Mouse (Mus musculus): Measurements from ENCODE around the gene Tob1.

Gene Tob1

DNA sequence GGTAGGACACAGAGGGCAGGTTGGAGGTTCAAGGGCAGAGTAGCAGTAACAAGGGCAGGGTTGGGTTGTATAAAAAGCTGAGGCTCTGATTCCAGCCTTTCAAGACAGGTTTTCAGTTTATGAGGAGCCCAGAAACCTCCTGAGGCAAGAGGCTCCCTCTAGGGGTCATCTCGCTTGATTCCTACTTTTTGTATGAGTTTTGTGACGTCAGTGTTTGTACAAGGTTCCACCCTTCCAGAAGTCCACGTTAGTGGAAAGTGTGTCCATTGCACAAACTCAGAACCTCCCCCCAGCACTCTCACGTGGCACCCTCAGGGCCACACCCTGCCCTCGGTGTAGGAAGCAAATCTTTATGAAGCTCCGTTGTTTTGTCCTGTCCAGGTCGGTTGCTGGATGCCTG lies 14.7 kb downstream of the Tob1 start:
- ATAC-seq (ENCODE audit: insufficient number of reproducible peaks, low FRiP score, low TSS enrichment): no peak

GRCm38 (mm10) chr11:94228416-94228815 lies 17.2 kb downstream of the Tob1 start:
- ATAC-seq (ENCODE audit: insufficient number of reproducible peaks, low FRiP score, low TSS enrichment): no peak

DNA sequence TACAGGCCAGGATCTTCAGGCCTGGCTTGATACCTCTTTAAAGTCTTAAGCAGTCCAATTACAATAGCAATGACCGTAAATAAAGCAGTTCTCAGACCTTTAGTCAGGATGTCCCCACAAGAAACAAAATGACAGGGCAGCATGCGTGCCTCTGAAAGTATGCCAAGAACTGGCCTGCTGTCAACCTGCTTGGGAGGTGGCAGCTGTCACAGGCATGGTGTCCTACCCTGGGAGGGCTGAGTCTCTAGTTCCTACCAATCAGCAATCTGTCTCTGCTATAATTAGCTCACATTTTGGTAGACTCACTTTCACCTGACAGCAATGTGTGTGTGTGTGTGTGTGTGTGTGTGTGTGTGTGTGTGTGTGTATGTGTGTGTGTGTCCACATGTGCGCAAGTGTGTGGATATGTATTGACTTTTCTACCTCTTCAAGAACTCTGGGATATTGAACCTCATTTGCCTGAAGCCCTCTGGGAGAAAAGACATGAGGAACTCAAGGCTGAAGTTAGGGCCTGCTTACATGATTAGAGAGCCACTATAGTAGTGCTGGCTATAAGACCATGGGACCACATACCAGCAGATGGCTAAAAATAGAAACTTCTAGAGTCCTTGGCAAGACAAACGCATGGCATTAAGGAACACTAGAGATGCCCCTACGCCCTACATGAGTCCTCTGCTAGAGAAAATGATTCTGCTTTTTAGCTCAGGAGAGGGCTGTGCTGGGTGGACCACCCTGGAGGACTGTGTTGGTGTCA lies 18.1 kb downstream of the Tob1 start:
- peak; percentile 50; the same call in 1 of the 2 replicates for ATAC-seq (ENCODE audit: insufficient number of reproducible peaks, low FRiP score, low TSS enrichment)

DNA sequence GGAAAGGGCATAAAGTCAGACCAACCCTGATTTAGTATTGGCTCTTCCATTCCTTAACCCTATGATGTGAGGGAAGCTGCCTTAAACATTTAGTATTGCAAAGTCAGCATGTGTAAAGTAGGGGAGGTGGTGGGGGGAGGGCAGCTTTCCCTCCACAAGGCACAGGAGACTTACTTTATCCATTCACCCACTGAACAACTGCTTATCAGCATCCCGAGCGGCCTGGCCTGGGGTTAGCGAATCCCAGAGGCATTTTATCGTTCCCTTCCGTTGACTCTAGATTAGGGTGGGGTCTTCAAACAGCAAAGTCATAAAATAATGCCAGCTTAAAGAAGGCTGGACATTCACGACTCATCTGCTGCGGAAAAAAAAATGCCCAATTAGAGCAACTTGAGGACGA lies 19.0 kb downstream of the Tob1 start:
- no peak for ATAC-seq (ENCODE audit: insufficient number of reproducible peaks, low FRiP score, low TSS enrichment)

- ATAC-seq (ENCODE audit: insufficient number of reproducible peaks, low FRiP score, low TSS enrichment): no peak
Observed at GRCm38 (mm10) chr11:94231821-94232552, 20.7 kb downstream of the Tob1 start.

DNA sequence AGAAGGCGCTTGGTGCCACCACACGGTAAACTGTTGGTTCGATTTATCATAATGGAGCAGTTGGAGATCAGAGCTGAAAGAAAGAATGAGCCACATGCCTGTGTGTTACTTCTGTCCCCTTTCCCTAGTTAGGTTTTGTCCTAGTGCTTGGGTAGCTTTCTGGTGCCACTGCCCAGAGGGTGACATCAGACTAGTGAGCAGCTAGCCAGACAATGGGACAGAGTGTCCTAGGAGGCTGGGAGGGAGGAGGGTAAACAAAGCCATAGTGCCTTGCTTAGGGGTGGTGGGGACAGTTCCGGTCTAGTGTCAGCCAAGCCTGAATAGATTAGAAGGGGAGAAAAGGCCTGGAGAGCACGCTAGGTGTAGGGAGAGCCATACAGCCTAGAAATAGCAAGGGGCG lies 22.2 kb downstream of the Tob1 start:
- no peak for ATAC-seq (ENCODE audit: insufficient number of reproducible peaks, low FRiP score, low TSS enrichment)

DNA sequence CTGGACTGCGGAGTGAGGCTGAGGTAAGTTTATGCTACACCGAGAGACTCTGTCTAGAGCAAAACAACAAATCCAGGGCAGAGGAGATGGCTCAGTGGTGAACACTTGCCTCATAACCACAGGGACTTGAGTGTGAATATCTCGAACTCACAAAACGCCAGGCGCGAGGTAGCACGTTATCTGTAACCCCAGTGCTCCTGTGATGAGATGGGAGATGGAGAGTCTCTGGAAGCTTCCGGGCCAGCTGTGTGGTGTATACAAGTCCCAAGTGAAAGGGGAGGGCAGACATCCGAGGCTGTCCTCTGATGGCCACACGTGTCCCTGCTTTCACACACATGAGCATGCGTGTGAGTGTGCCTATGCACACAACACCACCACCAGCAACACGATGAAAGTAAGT lies 23.1 kb downstream of the Tob1 start:
- no peak for ATAC-seq (ENCODE audit: insufficient number of reproducible peaks, low FRiP score, low TSS enrichment)

DNA sequence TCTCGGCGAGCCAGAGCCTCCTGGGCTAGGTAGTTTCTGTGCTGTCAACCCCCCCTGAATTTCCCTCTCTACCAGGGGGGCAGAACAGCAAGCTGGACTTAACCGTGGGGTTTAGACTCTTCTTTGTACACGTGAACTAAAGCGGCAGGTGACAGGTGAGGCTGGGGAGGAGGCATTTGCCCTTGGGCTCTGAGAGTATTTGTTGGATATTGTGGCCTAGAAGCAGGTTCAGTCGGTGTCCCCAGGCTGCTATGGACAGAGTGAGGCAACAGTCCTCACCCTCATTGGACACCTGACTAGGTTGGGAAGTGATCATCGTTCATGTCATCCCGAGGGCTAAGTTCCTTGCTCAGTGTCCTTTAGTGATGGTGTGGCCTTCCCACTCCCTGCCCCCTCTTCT lies 23.6 kb downstream of the Tob1 start:
- ATAC-seq (ENCODE audit: insufficient number of reproducible peaks, low FRiP score, low TSS enrichment): no peak

DNA sequence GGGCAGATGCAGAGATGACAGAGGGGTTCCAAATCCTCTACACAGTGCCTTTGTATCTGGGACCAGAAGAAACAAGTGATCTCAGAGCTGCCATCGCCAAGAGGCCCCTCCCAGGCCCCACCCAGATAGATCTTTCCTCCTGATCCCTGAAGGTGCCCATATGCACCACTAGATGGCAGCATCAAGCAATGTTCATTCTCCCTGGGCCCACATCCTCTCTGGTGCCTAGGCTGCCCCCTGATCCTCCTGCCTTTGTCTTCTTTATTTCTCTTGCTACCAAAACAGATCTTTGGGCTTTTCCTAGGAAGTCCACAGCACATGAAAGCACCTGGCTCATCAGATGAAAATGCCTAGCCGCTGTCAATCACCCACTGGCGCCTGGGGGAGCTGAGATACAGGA lies 24.8 kb downstream of the Tob1 start:
- peak; percentile 78 for ATAC-seq (ENCODE audit: insufficient number of reproducible peaks, low FRiP score, low TSS enrichment)

DNA sequence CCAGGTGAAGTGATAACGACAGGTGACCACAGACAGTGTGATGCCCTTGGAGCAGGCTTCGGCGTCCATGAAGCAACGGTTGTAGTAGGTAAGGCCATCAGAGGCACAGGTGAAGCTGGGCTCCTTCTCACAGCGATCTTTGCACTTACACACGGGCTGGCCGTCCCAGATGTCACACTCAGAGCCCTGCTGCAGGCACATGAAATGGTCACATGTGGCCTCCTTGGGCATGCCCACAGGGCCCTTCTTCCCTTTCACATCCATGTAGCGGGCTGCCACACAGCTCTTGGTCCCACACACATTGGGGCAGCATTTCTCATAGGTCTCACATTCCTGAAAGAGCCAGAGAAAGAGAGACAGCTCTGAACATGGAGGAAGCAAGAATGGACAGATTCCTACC lies 27.5 kb downstream of the Tob1 start:
- ATAC-seq (ENCODE audit: insufficient number of reproducible peaks, low FRiP score, low TSS enrichment): no peak

DNA sequence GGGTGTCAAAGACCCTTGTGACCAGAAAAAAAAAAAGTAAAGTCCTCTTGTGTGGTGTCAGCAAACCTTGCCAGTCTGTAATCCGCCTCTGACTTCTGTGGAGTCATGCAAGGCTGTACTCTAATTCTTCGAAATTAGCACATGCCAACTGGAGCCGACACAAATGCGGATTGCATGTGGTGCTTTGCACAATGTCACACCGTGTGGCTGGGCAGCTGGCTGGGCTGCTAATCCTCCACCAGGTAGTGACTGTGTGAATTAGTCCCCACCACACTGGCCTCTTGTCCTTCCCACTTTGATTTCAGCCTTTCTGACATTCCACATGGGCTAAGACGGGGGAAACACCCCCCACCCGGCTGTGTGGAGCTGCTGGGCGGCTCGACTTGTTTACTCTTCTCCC lies 28.5 kb downstream of the Tob1 start:
- no peak for ATAC-seq (ENCODE audit: insufficient number of reproducible peaks, low FRiP score, low TSS enrichment)

DNA sequence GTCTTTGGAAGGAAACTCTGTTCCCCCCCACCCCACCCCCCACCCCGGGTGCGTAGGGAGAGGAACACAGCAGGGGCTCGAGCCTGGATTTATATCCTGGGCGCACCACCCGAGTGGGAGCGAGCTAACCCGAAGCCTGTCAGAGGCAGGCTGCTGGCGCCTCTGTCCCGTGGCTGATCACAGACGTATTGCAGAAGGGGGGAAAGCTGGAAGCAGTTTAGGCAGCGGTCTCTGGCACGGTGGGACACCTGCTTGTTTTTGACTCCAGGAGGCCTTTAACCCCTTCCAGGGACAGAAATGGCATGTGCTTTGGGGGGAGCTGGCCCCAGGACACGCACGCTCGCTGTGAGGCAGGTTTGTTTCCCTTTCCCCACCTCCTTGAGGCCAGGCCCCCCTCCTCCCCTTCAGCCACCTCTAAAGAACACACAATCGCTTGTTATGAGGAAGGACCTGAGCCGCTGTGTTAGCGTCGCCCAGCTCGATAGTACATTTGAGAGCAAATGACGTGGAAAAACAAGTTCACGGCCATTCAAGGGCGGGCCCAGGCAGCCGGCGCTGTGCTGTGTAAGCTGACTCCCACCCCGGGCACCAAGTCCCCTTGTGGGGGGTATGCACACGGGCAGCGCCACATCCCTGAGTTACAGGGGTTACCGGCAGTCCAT lies 31.6 kb downstream of the Tob1 start:
- ATAC-seq (ENCODE audit: insufficient number of reproducible peaks, low FRiP score, low TSS enrichment): no peak

DNA sequence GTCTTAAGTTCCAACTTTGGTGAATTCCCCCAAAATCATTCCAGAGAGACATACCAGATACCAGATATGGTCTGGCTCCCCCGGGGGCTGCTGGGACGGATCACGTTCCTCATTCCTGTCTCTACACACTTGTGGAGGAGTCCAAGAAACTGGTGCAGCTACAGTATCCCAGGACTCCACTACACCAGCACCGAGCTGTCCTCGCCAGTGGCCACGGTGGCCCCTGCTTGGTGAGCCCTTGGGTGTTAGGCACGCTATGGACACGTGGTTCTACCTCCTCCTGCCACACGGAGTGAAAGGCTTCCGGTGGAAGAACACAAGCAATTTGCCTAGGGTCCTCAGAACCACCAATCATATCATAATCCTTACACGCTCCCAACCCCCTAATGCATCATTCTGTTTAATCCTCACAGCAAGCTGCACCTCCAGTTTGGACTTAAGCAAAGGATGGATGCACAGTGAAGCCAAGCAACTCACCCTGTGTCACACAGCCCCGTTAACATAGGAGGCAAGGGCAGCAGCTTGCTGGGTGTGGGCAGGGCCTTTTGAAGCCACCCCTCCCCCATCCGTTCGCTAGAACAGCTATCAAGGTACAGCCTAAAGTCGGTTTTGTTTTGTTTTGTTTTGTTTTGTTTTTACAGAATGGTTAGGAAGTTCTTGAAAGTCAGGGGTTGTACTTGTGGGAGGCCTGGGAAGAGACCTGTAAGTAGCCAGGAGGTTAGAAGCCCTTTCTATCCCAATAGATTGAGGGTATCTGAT lies 32.3 kb downstream of the Tob1 start:
- ATAC-seq (ENCODE audit: insufficient number of reproducible peaks, low FRiP score, low TSS enrichment): no peak

- no peak for ATAC-seq (ENCODE audit: insufficient number of reproducible peaks, low FRiP score, low TSS enrichment)
Observed at GRCm38 (mm10) chr11:94244385-94244784, 33.1 kb downstream of the Tob1 start.

- ATAC-seq (ENCODE audit: insufficient number of reproducible peaks, low FRiP score, low TSS enrichment): no peak
Observed at GRCm38 (mm10) chr11:94245955-94246788, 34.9 kb downstream of the Tob1 start, which contains the start of gene Wfikkn2. Gene Wfikkn2, minus strand, starts transcription at chr11:94246005.

DNA sequence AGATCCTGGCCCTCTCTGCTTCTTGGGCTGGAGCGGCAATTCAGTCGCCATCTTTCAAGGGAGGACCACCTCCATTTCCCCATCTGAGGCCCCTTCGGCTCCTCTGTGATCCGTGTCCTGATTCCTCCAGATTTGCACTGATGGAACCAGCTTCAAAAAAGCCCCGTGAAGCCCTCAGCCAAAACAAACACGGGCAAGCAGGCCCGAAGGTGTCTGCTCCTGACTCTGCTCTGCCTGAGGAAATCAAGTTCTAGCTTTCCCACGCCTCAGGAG lies 35.5 kb downstream of the Tob1 start:
- ATAC-seq (ENCODE audit: insufficient number of reproducible peaks, low FRiP score, low TSS enrichment): no peak

DNA sequence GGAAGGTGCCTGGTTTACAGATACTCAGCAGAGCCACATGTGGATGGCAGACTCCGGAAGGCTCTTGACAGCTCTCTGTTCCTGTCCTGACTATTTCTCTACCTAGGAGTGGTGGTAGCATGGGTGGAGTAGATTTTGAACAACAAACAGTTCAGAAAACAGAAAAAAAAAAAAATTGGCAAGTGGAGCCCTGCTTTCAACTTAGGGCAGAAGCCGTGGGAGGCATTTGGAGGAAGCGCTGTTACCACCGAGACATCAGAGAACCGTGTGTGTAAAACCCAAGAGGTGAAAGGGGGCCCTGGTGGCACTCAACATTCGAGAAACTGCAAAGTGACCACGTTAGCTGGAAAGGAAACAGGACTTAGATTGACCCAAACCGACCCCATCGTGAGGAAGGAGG lies 41.9 kb downstream of the Tob1 start:
- no peak for ATAC-seq (ENCODE audit: insufficient number of reproducible peaks, low FRiP score, low TSS enrichment)

DNA sequence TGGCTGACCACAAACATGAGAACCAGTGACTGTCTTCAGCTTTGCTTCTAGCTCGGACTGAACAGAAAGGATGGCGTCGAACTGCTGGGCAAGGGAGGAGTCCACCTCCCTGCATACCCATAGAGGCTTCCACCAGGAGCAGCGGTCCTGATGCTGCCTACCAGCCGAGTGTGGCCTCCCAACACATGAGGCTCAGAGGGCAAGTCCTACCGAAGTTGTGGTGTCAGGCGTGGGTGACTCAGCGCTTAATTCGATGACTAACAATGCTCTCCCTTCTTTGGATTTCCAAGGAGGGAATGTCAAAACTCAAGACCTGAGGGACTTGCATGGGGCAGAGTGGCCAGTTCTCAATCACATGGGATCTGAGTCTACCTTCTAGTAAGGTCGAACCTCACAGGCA lies 42.4 kb downstream of the Tob1 start:
- ATAC-seq (ENCODE audit: insufficient number of reproducible peaks, low FRiP score, low TSS enrichment): no peak

- ATAC-seq (ENCODE audit: insufficient number of reproducible peaks, low FRiP score, low TSS enrichment): no peak
Observed at GRCm38 (mm10) chr11:94255733-94256132, 44.5 kb downstream of the Tob1 start.

DNA sequence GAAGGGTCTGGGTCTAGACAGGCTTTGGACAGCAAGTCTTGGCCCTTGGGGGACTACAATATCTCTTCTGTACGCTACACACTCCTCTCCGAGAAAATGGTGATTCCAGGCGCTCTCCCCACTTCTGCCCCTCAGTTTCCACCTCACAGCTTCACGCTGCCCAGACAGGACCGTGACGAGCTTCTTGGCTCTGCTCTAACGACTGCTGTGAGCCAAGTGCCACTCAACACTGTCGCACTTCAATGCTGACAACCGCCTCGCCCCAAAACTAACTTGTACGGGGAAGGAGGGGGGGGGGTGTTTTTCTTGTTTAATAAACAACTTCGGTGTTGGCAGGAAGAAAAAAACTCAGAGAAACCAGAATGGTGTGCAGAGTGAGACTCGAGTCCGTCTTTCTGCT lies 46.7 kb downstream of the Tob1 start:
- ATAC-seq (ENCODE audit: insufficient number of reproducible peaks, low FRiP score, low TSS enrichment): no peak
